Mouse (Mus musculus): ENCODE measurements around the gene Mical2.

DNA sequence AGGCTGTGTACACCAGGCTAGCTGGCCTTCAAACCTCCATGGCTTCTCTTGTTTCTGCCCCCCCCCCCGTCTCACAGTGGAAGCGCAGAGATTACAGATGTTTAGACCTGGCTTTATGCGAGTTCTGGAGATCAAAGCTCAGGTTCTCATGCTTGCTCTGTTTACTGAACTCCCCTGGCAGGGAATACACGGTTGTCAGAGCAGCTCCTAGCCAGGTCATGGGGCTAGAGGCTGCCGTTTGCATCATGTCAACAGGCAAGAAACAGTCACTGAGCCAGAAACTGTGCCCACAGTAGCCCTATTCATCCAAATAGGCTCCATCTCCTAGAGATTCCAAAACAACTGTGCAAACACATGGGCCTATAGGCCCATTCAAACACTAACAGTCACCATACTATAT, 160.9 kb downstream of the Mical2 start:
- TF ChIP-seq CTCF (conservative IDR thresholded peaks at IDR 0.05; ENCODE audit: low read length) = no peak
- no peak for TF ChIP-seq POU5F1 (IDR thresholded peaks at IDR 0.05; ENCODE audit: borderline replicate concordance, low read length)
- no peak for TF ChIP-seq NANOG (IDR thresholded peaks at IDR 0.05; ENCODE audit: borderline replicate concordance, low read length)

Data from E14TG2a.4 (cell line).